Mouse (Mus musculus) right cerebral cortex, adult 18-20 months (tissue): ENCODE data around the gene Tmem135.
"Not testable (repeated sequence)": the region's sequence is repeated elsewhere in the genome, so short reads cannot be mapped to it uniquely, and the experiment has no call there.

ENCODE experiments used
- DNase-seq: peaks from one replicate; pipeline ENCODE4 v3.0.0; 2022; ENCODE audit warnings: mixed read lengths

Gene Tmem135

GRCm38 (mm10) chr7:89382892-89383291 lies 21.1 kb downstream of the Tmem135 start:
- no peak for DNase-seq

- no peak for DNase-seq
These were observed 22.9 kb downstream of the Tmem135 start for GRCm38 (mm10) chr7:89380935-89381705.

GRCm38 (mm10) chr7:89371623-89372295 lies 32.3 kb downstream of the Tmem135 start:
- no peak for DNase-seq

- peak; percentile 31 for DNase-seq
These were observed 33.1 kb downstream of the Tmem135 start for GRCm38 (mm10) chr7:89370917-89371316.

GRCm38 (mm10) chr7:89370086-89370485 lies 33.9 kb downstream of the Tmem135 start:
- no peak for DNase-seq

GRCm38 (mm10) chr7:89367643-89368042 lies 36.4 kb downstream of the Tmem135 start:
- no peak for DNase-seq

- DNase-seq, result peak; percentile 34
These were observed 38.7 kb downstream of the Tmem135 start for GRCm38 (mm10) chr7:89365135-89365880.

GRCm38 (mm10) chr7:89363975-89364374 lies 40.0 kb downstream of the Tmem135 start:
- DNase-seq, result no peak

GRCm38 (mm10) chr7:89356307-89356706 lies 47.7 kb downstream of the Tmem135 start:
- DNase-seq, result no peak

- DNase-seq, result no peak
These were observed 48.3 kb downstream of the Tmem135 start for GRCm38 (mm10) chr7:89355519-89356255.

- DNase-seq, result no peak
These were observed 62.0 kb downstream of the Tmem135 start for GRCm38 (mm10) chr7:89342021-89342420.

- DNase-seq, result no peak
These were observed 64.2 kb downstream of the Tmem135 start for GRCm38 (mm10) chr7:89339808-89340207.

- no peak for DNase-seq
These were observed 64.9 kb downstream of the Tmem135 start for GRCm38 (mm10) chr7:89339142-89339435.

GRCm38 (mm10) chr7:89338350-89339141 lies 65.5 kb downstream of the Tmem135 start:
- DNase-seq, result peak; percentile 93

- no peak for DNase-seq
These were observed 66.2 kb downstream of the Tmem135 start for GRCm38 (mm10) chr7:89337711-89338349.

GRCm38 (mm10) chr7:89336434-89336833 lies 67.6 kb downstream of the Tmem135 start:
- DNase-seq, result no peak

GRCm38 (mm10) chr7:89335316-89335715 lies 68.7 kb downstream of the Tmem135 start:
- DNase-seq, result no peak

GRCm38 (mm10) chr7:89329896-89330295 lies 74.1 kb downstream of the Tmem135 start:
- no peak for DNase-seq

- no peak for DNase-seq
These were observed 76.3 kb downstream of the Tmem135 start for GRCm38 (mm10) chr7:89327731-89328130.

GRCm38 (mm10) chr7:89326761-89327160 lies 77.3 kb downstream of the Tmem135 start:
- no peak for DNase-seq

- no peak for DNase-seq
These were observed 77.8 kb downstream of the Tmem135 start for GRCm38 (mm10) chr7:89326202-89326601.

- not testable (repeated sequence) for DNase-seq
These were observed 81.3 kb downstream of the Tmem135 start for GRCm38 (mm10) chr7:89322741-89323140.
